Mouse (Mus musculus): Measurements from ENCODE around the gene Rrp12. TPM values are rescaled to one million over a fixed set of nuclear protein-coding genes. Genes with fewer than 3 reads are reported as not detected.

Gene Rrp12
- total RNA-seq, 1 experiment, result 48.6 TPM

GRCm38 (mm10) chr19:41816410-41816809 lies 79.6 kb downstream of the Rrp12 start:
- in situ Hi-C loops (cut with MboI; ENCODE audit: low sequenced_read_pairs in 2 of 2, unreplicated experiment in 2 of 2), result no loop called here
- Histone ChIP-seq H3K36me3 (ENCODE audit: control insufficient read depth, insufficient read depth, low read length, poor library complexity, severe bottlenecking) (no peaks in the 10 kb centered on the region), H3K27ac (ENCODE audit: insufficient read depth, low read depth, low read length, poor library complexity, severe bottlenecking) (no peak overlapping the region), H3K4me1 (ENCODE audit: control insufficient read depth in 2 of 2, insufficient read depth in 2 of 2, low read length in 2 of 2, poor library complexity in 1 of 2) (peaks cover 7 to 8% of the 10 kb centered on the region in 2 experiments; a peak in 2 of 4 replicates), H3K9ac (ENCODE audit: insufficient read depth, low read depth, low read length, poor library complexity, severe bottlenecking) (no peak overlapping the region), H3K9me3 (ENCODE audit: control insufficient read depth, insufficient read depth, low read depth, low read length) (no peaks in the 10 kb centered on the region), H3K4me3 (ENCODE audit: insufficient read depth in 1 of 2, low read depth in 1 of 2, low read length in 2 of 2, poor library complexity in 1 of 2, severe bottlenecking in 1 of 2) (no peak overlapping the region)
- DNase-seq (ENCODE audit: low read depth, low spot score), result no peak
- TF ChIP-seq CHD2 (IDR thresholded peaks at IDR 0.05; ENCODE audit: low read depth, low read length) (no peak), MAFK (IDR thresholded peaks at IDR 0.05; ENCODE audit: insufficient read depth, low read depth, low read length) (no peak), ZC3H11A (IDR thresholded peaks at IDR 0.05; ENCODE audit: borderline replicate concordance, low read depth, low read length) (no peak), ZNF384 (IDR thresholded peaks at IDR 0.05; ENCODE audit: low read depth, low read length) (no peak), HCFC1 (IDR thresholded peaks at IDR 0.05; ENCODE audit: borderline replicate concordance, insufficient read depth, low read length) (no peak)

- no peaks in the 10 kb centered on the region for H3K9me3 ChIP-seq (ENCODE audit: control insufficient read depth, insufficient read depth, low read depth, low read length)
- H3K4me1 ChIP-seq (ENCODE audit: control insufficient read depth in 2 of 2, insufficient read depth in 2 of 2, low read length in 2 of 2, poor library complexity in 1 of 2), result peaks cover 6 to 7% of the 10 kb centered on the region in 2 experiments; a peak in 2 of 4 replicates
- H3K4me3 ChIP-seq (ENCODE audit: insufficient read depth in 1 of 2, low read depth in 1 of 2, low read length in 2 of 2, poor library complexity in 1 of 2, severe bottlenecking in 1 of 2), result no peak overlapping the region
- no peak for DNase-seq (ENCODE audit: low read depth, low spot score)
- no peak overlapping the region for H3K27ac ChIP-seq (ENCODE audit: insufficient read depth, low read depth, low read length, poor library complexity, severe bottlenecking)
- TF ChIP-seq ZNF384 (IDR thresholded peaks at IDR 0.05; ENCODE audit: low read depth, low read length) (no peak), CHD2 (IDR thresholded peaks at IDR 0.05; ENCODE audit: low read depth, low read length) (no peak), MAFK (IDR thresholded peaks at IDR 0.05; ENCODE audit: insufficient read depth, low read depth, low read length) (no peak), HCFC1 (IDR thresholded peaks at IDR 0.05; ENCODE audit: borderline replicate concordance, insufficient read depth, low read length) (no peak), ZC3H11A (IDR thresholded peaks at IDR 0.05; ENCODE audit: borderline replicate concordance, low read depth, low read length) (no peak)
- H3K9ac ChIP-seq (ENCODE audit: insufficient read depth, low read depth, low read length, poor library complexity, severe bottlenecking), result no peak overlapping the region
- no peaks in the 10 kb centered on the region for H3K36me3 ChIP-seq (ENCODE audit: control insufficient read depth, insufficient read depth, low read length, poor library complexity, severe bottlenecking)
- in situ Hi-C loops (cut with MboI; ENCODE audit: low sequenced_read_pairs in 2 of 2, unreplicated experiment in 2 of 2), result no loop called here
Measured at GRCm38 (mm10) chr19:41813374-41813773, 82.6 kb downstream of the Rrp12 start.

Other genes starting within 250 kb of the Rrp12 start
- gene Slit1, start 152.5 kb downstream of the Rrp12 start, total RNA-seq (2012; rRNA removed), result 1.2 and 1.4 TPM in 2 replicates
- gene Arhgap19, start 94.1 kb downstream of the Rrp12 start, total RNA-seq (2012; rRNA removed), result 31.7 and 32.5 TPM in 2 replicates
- gene Frat1, start 66.2 kb downstream of the Rrp12 start, total RNA-seq (2012; rRNA removed), result 2.5 and 3.5 TPM in 2 replicates
- gene Frat2, start 48.0 kb downstream of the Rrp12 start, total RNA-seq (2012; rRNA removed), result 4.5 and 7.0 TPM in 2 replicates
- gene Pgam1, start 15.8 kb upstream of the Rrp12 start, total RNA-seq (2012; rRNA removed), result 762 and 881 TPM in 2 replicates
- 45.2 and 48.2 TPM in 2 replicates for gene Exosc1, start 37.2 kb upstream of the Rrp12 start, total RNA-seq (2012; rRNA removed)
- 62.7 and 73.7 TPM in 2 replicates for gene Zdhhc16, start 37.3 kb upstream of the Rrp12 start, total RNA-seq (2012; rRNA removed)
- gene Mms19, start 85.0 kb upstream of the Rrp12 start, total RNA-seq (2012; rRNA removed), result 59.6 and 91.5 TPM in 2 replicates
- 14.4 and 18.2 TPM in 2 replicates for gene Ubtd1, start 85.6 kb upstream of the Rrp12 start, total RNA-seq (2012; rRNA removed)
- gene Ankrd2, start 139.8 kb upstream of the Rrp12 start, total RNA-seq (2012; rRNA removed), result 0.45 TPM in 1 of 2 replicates, not detected in the other
- gene Hoga1, start 149.4 kb upstream of the Rrp12 start, total RNA-seq (2012; rRNA removed), result 0.89 and 1.6 TPM in 2 replicates
- 0.62 and 0.69 TPM in 2 replicates for gene 4933411K16Rik, start 156.1 kb upstream of the Rrp12 start, total RNA-seq (2012; rRNA removed)
- 2.9 and 3.1 TPM in 2 replicates for gene Morn4, start 190.2 kb upstream of the Rrp12 start, total RNA-seq (2012; rRNA removed)
- 23.2 and 23.4 TPM in 2 replicates for gene Pi4k2a, start 194.3 kb upstream of the Rrp12 start, total RNA-seq (2012; rRNA removed)
- gene Avpi1, start 232.9 kb upstream of the Rrp12 start, total RNA-seq (2012; rRNA removed), result 98.8 and 99.2 TPM in 2 replicates

Data from ES-E14 (cell line).